Mouse (Mus musculus) lung, embryonic 16.5 days (tissue): Measurements from ENCODE around the gene Gp1ba. TPM values are rescaled to one million over a fixed set of nuclear protein-coding genes. Genes with fewer than 3 reads are reported as not detected.

Experiments used
- ATAC-seq: fragments of 200-750 bp; cut with Nextera tagmentation; 2 replicates; pipeline ENCODE4 v1.8.0; 2017; ENCODE audit warnings: low read depth, mild to moderate bottlenecking, moderate library complexity
- H3K27ac ChIP-seq: fragments of 300-500 bp; sonication (generic); 2 replicates; pipeline ENCODE4 v1.5.1; 2014; ENCODE audit warnings: mild to moderate bottlenecking, control low read depth, low read length
- H3K27me3 ChIP-seq: fragments of 300-500 bp; sonication (generic); 2 replicates; pipeline ENCODE4 v1.6.1; 2014; ENCODE audit warnings: low read depth, low read length, mixed read lengths; ENCODE audit not compliant: control insufficient read depth, insufficient read depth
- H3K36me3 ChIP-seq: fragments of 300-500 bp; sonication (generic); 2 replicates; pipeline ENCODE4 v1.6.1; 2014; ENCODE audit warnings: low read length; ENCODE audit not compliant: control insufficient read depth, insufficient read depth
- H3K4me1 ChIP-seq: fragments of 300-500 bp; sonication (generic); replicated peaks from 2 replicates; pipeline ENCODE4 v1.6.1; 2014; ENCODE audit warnings: low read length, mixed read lengths; ENCODE audit not compliant: control insufficient read depth, insufficient read depth
- H3K4me2 ChIP-seq: fragments of 300-500 bp; sonication (generic); 2 replicates; pipeline ENCODE4 v1.6.1; 2014; ENCODE audit warnings: low read depth, low read length, control low read depth
- H3K4me3 ChIP-seq: fragments of 300-500 bp; sonication (generic); 2 replicates; pipeline ENCODE4 v1.5.1; 2014; ENCODE audit warnings: mild to moderate bottlenecking, low read length, control low read depth
- H3K9ac ChIP-seq: fragments of 300-500 bp; sonication (generic); 2 replicates; pipeline ENCODE4 v1.6.1; 2014; ENCODE audit warnings: low read length, control low read depth
- H3K9me3 ChIP-seq: fragments of 300-500 bp; sonication (generic); 2 replicates; pipeline ENCODE4 v1.6.1; 2016; ENCODE audit warnings: low read length; ENCODE audit not compliant: control insufficient read depth
- WGBS: fragments of 180-500 bp; shearing (Covaris S2); extraction: QIAGEN DNeasy Blood & Tissue Kit; methylation state at CpG from one replicate; pipeline ENCODE4 v1.1.7; 2014; 5-methylcytosine and 5-hydroxymethylcytosine counted together
- polyA plus RNA-seq: library from polyadenylated mRNA; unstranded; fragments of >200 nt; fragmentation: Nextera tagmentation; extraction: Ambion mirVana; gene quantifications from 2 replicates; pipeline ENCODE4 v1.2.1, GENCODE M21; 2015

The Gp1ba gene
- polyA plus RNA-seq, 1 experiment from 2014 or later = 0.50 TPM

DNA sequence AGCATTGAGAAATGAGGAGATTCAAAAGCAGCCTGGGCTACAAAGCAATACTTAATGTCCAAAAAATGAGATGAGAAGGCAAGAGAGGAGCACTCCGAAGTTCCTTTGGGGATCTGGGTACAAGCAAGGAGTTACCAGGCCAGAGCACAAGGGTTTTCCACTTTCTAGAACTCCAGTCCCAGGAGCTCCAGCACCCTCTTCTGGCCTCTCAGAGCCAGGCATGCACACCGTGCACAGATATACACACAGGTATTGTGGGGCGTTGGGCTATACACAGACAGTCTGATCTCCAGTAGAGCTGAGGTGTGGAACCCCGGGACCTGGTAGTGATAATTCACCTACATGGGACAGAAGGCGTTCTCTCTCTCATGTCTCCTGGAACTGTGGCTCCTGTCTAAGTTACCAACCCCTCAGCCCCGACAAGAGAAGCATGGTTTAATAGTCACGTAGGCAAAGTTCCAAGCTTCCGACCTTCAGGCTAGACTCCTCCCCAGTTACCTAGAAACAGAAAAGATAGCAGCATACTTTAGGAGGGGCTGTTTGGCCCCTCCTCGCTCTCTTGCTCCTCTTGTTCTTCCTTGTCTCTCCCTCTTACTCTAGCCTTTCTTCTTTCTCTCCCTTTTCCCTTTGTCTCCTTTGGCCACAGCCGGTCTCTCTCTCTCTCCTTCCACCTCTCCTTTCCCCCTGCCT lies 15.7 kb upstream of the Gp1ba start:
- H3K4me3 ChIP-seq = no peak overlapping the region
- H3K27ac ChIP-seq = no peak overlapping the region
- H3K36me3 ChIP-seq = no peaks in the 10 kb centered on the region
- whole genome bisulfite sequencing = 66% methylated on average over 10 of the region's 10 CpGs
- H3K9me3 ChIP-seq = no peaks in the 10 kb centered on the region
- H3K9ac ChIP-seq = no peak overlapping the region
- ATAC-seq = no peak
- no peaks in the 10 kb centered on the region for H3K27me3 ChIP-seq
- H3K4me1 ChIP-seq = peaks cover 2% of the 10 kb centered on the region; the same call in 1 of the 2 replicates
- H3K4me2 ChIP-seq = no peak overlapping the region

DNA sequence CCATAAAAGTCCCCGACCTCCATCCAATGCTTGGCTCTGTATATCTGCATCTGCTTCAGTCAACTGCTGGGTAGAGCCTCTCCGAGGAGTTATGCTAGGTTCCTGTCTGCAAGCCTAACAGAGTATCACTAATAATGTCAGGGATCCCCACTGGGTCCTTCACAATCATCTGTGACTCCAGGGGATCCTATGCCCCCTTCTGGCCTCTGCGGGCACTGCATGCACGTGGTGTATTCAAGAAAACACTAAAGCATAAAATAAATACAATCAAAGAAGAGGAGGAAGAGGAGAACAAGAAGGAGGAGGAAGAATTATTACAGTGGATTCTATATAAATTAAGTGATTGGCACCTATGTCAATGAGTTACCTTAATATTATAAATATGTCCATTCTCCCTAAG lies 13.4 kb upstream of the Gp1ba start:
- H3K9me3 ChIP-seq = no peaks in the 10 kb centered on the region
- H3K4me3 ChIP-seq = no peak overlapping the region
- H3K4me2 ChIP-seq = no peak overlapping the region
- no peaks in the 10 kb centered on the region for H3K36me3 ChIP-seq
- 38% methylated on average over 4 of the region's 4 CpGs for WGBS
- no peak overlapping the region for H3K27ac ChIP-seq
- ATAC-seq = no peak
- no peaks in the 10 kb centered on the region for H3K27me3 ChIP-seq
- peaks cover 2% of the 10 kb centered on the region; the same call in 1 of the 2 replicates for H3K4me1 ChIP-seq
- H3K9ac ChIP-seq = no peak overlapping the region

DNA sequence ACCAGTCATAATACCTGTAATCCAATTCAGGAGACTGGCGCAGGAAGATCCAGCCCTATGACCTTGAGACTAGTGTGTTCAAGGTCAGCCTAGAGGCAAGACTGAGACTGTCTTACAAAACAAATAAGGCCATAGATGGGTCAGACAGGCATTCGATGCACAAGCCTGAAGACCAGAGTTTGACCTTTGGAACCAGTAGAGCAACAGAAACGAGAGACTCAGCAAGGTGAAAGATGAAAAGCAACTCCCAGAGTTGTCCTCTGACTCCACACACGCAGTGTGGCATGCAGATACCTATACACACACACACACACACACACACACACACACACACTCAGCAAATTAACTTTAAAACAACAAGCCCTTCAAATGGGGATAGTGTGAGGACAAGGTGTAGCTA lies 12.0 kb upstream of the Gp1ba start:
- Histone ChIP-seq H3K4me2 (no peak overlapping the region), H3K4me3 (no peak overlapping the region), H3K9ac (no peak overlapping the region), H3K36me3 (no peaks in the 10 kb centered on the region), H3K9me3 (no peaks in the 10 kb centered on the region), H3K27ac (no peak overlapping the region), H3K4me1 (no peaks in the 10 kb centered on the region), H3K27me3 (no peaks in the 10 kb centered on the region)
- no peak for ATAC-seq
- 64% methylated on average over 4 of the region's 4 CpGs for WGBS

DNA sequence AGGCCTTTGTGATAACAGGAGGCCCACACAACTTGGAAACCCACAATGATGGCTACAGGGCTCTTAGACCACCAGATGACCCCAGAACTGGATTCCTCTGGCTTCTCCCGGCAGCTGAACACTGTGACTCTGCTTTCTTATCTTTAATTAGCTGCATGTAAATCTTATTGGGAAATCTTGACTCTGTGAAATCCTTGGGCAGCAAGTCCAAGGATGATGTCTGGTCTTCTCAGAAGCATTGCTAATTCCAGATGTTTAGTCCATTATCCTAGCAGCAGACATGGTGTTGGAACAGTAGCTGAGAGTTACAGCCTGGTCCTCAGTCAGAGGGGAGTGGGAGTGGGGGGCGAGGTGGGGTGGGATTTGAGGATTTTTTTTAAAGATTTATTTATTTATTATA lies 10.5 kb upstream of the Gp1ba start:
- no peak overlapping the region for H3K4me3 ChIP-seq
- H3K27ac ChIP-seq = no peak overlapping the region
- H3K36me3 ChIP-seq = no peaks in the 10 kb centered on the region
- 44% methylated on average over 2 of the region's 2 CpGs for WGBS
- H3K4me2 ChIP-seq = no peak overlapping the region
- peak; percentile 66 for ATAC-seq
- no peaks in the 10 kb centered on the region for H3K4me1 ChIP-seq
- H3K9me3 ChIP-seq = no peaks in the 10 kb centered on the region
- no peaks in the 10 kb centered on the region for H3K27me3 ChIP-seq
- H3K9ac ChIP-seq = no peak overlapping the region

DNA sequence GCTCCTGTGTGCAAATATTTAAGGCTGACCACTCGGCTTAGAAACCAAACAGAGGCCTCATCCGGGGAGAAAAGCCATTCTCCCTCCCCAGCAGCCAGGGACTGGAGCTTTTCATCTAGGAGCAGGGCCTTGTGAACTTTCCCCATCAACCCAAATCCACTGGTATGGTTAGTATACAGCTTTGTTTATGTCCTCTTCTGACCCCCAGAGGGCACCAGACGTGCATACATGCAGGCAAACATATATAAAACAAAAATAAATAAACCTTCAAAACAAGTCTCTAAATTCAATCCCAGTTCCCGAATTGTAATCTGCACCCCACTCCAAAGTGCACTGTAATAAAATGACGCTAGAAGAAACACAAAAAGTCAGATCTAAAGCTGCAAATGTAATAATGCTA lies 9.4 kb upstream of the Gp1ba start:
- Histone ChIP-seq H3K27ac (no peak overlapping the region), H3K9me3 (no peaks in the 10 kb centered on the region), H3K4me1 (no peaks in the 10 kb centered on the region), H3K4me2 (no peak overlapping the region), H3K36me3 (no peaks in the 10 kb centered on the region), H3K4me3 (no peak overlapping the region), H3K9ac (no peak overlapping the region), H3K27me3 (no peaks in the 10 kb centered on the region)
- ATAC-seq = no peak
- 38% methylated on average over 5 of the region's 5 CpGs for WGBS

DNA sequence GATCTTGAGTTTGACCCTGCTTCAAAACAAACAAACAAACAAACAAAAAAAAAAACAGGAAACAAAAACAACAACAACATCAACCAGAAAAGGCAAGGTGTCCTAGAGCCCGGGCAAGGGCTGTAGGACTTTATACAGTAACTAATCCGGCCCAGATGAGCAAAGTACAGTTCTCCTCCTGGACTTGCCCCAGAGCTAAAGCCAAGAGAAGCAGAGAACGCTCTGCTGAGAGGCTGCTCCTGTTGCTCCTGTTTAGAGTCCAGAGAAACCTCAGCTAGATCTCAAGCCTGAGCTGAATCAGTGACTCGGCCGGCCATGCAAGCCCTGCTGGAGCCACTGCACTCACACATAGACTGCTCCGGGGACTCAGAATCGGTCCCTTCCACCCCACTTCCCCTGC lies 8.8 kb upstream of the Gp1ba start:
- no peak overlapping the region for H3K4me2 ChIP-seq
- H3K36me3 ChIP-seq = no peaks in the 10 kb centered on the region
- no peaks in the 10 kb centered on the region for H3K4me1 ChIP-seq
- H3K9ac ChIP-seq = no peak overlapping the region
- H3K27ac ChIP-seq = no peak overlapping the region
- H3K9me3 ChIP-seq = no peaks in the 10 kb centered on the region
- 72% methylated on average over 7 of the region's 7 CpGs for WGBS
- ATAC-seq = no peak
- no peaks in the 10 kb centered on the region for H3K27me3 ChIP-seq
- H3K4me3 ChIP-seq = no peak overlapping the region

DNA sequence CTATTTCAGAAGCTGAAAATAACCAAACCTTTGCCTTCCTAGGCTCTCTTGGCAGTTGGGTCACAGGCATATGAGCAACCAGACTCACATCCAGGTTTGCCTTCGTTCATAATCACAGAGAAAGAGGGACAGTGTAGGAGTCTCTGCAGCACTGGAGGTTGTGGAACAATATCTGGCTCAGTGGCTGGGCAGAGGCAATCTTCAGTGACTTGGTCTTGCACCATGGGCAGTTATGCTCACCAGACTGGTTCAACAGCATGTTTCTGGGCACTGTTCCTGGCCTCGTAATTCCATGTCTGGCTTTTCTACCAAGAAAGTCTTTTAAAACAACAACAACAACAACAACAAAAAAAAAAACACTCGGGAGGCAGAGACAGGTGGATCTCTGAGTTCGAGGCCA lies 3.3 kb upstream of the Gp1ba start:
- no peak overlapping the region for H3K4me2 ChIP-seq
- no peak overlapping the region for H3K4me3 ChIP-seq
- H3K9ac ChIP-seq = no peak overlapping the region
- no peaks in the 10 kb centered on the region for H3K4me1 ChIP-seq
- no peak overlapping the region for H3K27ac ChIP-seq
- no peaks in the 10 kb centered on the region for H3K9me3 ChIP-seq
- H3K36me3 ChIP-seq = no peaks in the 10 kb centered on the region
- WGBS = 76% methylated on average over 4 of the region's 4 CpGs
- ATAC-seq = no peak
- H3K27me3 ChIP-seq = no peaks in the 10 kb centered on the region

DNA sequence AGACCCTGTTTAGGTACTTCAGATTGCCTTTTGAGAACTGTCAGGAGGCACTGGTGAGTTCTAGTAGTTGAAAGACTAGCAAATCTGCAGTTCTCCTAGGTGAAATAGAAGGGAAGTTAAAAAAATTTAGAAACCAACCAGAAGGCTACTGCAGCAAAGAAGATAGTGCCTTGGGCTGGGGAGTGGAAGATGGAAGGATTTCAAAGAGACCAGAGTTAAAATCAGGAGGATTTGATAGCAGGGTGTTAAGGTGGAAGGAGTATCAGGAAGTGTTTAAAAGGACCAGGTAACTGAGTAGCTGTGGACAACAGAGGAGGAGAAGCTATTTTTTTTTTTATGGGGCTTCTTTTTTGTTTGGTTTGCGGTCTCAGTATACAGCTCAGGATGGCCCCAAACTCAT lies 1.2 kb upstream of the Gp1ba start:
- Histone ChIP-seq H3K4me2 (no peak overlapping the region), H3K4me3 (no peak overlapping the region), H3K27ac (no peak overlapping the region), H3K27me3 (no peaks in the 10 kb centered on the region), H3K36me3 (peaks cover 2% of the 10 kb centered on the region; the same call in 1 of the 2 replicates), H3K9me3 (no peaks in the 10 kb centered on the region), H3K9ac (no peak overlapping the region), H3K4me1 (no peaks in the 10 kb centered on the region)
- no peak for ATAC-seq
- WGBS = 100% methylated on average over 1 of the region's 1 CpGs

DNA sequence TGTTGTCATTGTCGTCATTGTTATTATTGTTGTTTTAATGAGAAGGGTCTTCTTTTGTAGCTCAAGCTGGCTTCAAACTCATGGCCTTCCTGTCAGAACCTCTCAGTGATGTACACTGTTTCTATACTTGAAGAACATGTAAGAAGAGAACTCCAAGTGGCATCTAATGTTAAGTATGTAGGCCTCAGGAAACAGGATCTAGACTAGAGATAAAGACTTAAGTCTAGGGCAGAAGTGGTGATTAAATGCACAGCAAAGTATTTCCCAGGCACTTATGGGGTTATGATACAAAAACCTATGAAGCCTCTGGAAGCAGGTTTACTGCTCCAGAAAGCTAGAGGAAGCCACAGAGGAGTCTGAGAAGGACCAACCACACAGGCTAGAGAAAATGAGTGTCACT lies 629 bp upstream of the Gp1ba start:
- Histone ChIP-seq H3K4me1 (no peaks in the 10 kb centered on the region), H3K27ac (no peak overlapping the region), H3K9ac (no peak overlapping the region), H3K4me3 (no peak overlapping the region), H3K4me2 (no peak overlapping the region), H3K27me3 (no peaks in the 10 kb centered on the region), H3K9me3 (no peaks in the 10 kb centered on the region), H3K36me3 (peaks cover 4% of the 10 kb centered on the region; the same call in 1 of the 2 replicates)
- no peak for ATAC-seq
- 85% methylated on average over 1 of the region's 1 CpGs for WGBS

DNA sequence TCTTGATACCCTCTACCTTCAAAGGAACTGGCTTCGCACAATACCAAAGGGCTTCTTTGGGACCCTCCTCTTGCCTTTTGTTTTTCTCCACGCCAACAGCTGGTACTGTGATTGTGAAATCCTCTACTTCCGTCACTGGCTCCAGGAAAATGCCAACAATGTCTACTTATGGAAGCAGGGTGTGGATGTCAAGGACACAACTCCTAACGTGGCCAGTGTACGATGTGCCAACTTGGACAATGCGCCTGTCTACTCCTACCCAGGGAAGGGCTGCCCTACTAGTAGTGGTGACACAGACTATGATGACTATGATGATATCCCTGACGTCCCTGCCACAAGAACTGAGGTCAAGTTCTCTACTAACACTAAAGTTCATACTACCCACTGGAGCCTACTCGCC lies 1.1 kb downstream of the Gp1ba start:
- Histone ChIP-seq H3K4me1 (no peaks in the 10 kb centered on the region), H3K4me3 (no peak overlapping the region), H3K36me3 (peaks cover 13% of the 10 kb centered on the region), H3K9ac (no peak overlapping the region), H3K9me3 (no peaks in the 10 kb centered on the region), H3K4me2 (no peak overlapping the region), H3K27me3 (no peaks in the 10 kb centered on the region), H3K27ac (no peak overlapping the region)
- ATAC-seq = no peak
- 78% methylated on average over 8 of the region's 8 CpGs for WGBS
